ENCODE assay signal across 17 mouse cellular contexts in the genomic region with DNA sequence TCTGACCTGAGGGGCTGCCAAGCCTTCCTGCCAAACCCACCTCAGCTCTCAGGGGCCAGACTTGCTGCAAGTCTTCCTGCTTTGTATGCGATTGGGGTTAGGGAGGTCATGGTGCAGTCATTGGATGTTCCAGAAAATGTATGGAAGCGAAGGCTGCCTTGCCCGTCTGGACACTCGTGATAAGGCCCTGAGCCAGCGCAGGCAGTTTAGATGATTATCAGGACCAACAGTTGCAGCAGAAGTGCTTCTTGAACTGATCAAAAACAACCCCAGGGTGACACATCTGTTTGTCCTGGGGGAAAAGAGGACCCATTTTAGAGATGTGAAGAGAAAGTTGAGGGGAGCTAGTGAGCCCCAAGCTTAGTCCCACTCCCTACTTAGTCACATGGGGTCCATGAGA. TPM values are rescaled to one million over a fixed set of nuclear protein-coding genes. Genes with fewer than 3 reads are reported as not detected.
DNase-seq lines count a peak whose midpoint lies in the region; ATAC-seq and TF ChIP-seq lines count a peak whose summit lies in the region.
"Had no signal": no experiment of that assay in that cellular context is flagged by ENCODE, and none has a peak within 500 bp of the region (broad histone marks: within the 10 kb centered on the region; RNA-seq: fewer than 3 reads in every experiment).

No protein-coding gene starts in this region.

- no peak for TF ChIP-seq EP300 in stomach, postnatal 0 days (optimal IDR thresholded peaks at IDR 0.05)
- TF ChIP-seq EP300 in liver, embryonic 14.5 days (IDR thresholded peaks at IDR 0.05; ENCODE audit: low read depth) = peak; percentile 99

- no peaks in the 10 kb centered on the region for H3K27me3 ChIP-seq in stomach, embryonic 15.5 days (replicated peaks)
- H3K27me3 ChIP-seq in stomach, postnatal 0 days (ENCODE audit: control insufficient read depth, insufficient read depth, low read length) = no peaks in the 10 kb centered on the region
- H3K27me3 ChIP-seq in liver, embryonic 14.5 days (ENCODE audit: control insufficient read depth, insufficient read depth, low read length) = no peaks in the 10 kb centered on the region
- H3K27me3 ChIP-seq in hindbrain, embryonic 12.5 days = no peaks in the 10 kb centered on the region
- no peaks in the 10 kb centered on the region for H3K27me3 ChIP-seq in forebrain, embryonic 11.5 days (ENCODE audit: control insufficient read depth, insufficient read depth, low read length)
- H3K27me3 ChIP-seq: CH12.LX; kidney, embryonic 15.5 days; limb, embryonic 15.5 days had no signal

- peaks cover 20% of the 10 kb centered on the region for H3K4me1 ChIP-seq in stomach, embryonic 15.5 days
- H3K4me1 ChIP-seq in stomach, postnatal 0 days (replicated peaks; ENCODE audit: control insufficient read depth, insufficient read depth) = 0 out of 2 replicates have a peak, but pooled peaks cover 4% of the 10 kb centered on the region
- H3K4me1 ChIP-seq in liver, embryonic 14.5 days (replicated peaks; ENCODE audit: control insufficient read depth in 2 of 2, insufficient read depth in 2 of 2, low read length in 1 of 2) = peaks cover 53 to 65% of the 10 kb centered on the region in 2 experiments
- H3K4me1 ChIP-seq in hindbrain, embryonic 12.5 days = peaks cover 15% of the 10 kb centered on the region
- H3K4me1 ChIP-seq in forebrain, embryonic 11.5 days (replicated peaks; ENCODE audit: control insufficient read depth, insufficient read depth, low read length) = peaks cover 9% of the 10 kb centered on the region

- H3K36me3 ChIP-seq in stomach, embryonic 15.5 days = no peaks in the 10 kb centered on the region
- no peaks in the 10 kb centered on the region for H3K36me3 ChIP-seq in stomach, postnatal 0 days (ENCODE audit: control insufficient read depth, insufficient read depth, low read length)
- no peaks in the 10 kb centered on the region for H3K36me3 ChIP-seq in liver, embryonic 14.5 days (replicated peaks; ENCODE audit: control insufficient read depth, insufficient read depth, low read depth)
- no peaks in the 10 kb centered on the region for H3K36me3 ChIP-seq in hindbrain, embryonic 12.5 days
- H3K36me3 ChIP-seq in forebrain, embryonic 11.5 days (ENCODE audit: control insufficient read depth, insufficient read depth, low read length) = no peaks in the 10 kb centered on the region
- H3K36me3 ChIP-seq: hindbrain, embryonic 10.5 days; kidney, embryonic 15.5 days; limb, embryonic 15.5 days had no signal

- no peak overlapping the region for H3K4me3 ChIP-seq in stomach, embryonic 15.5 days (replicated peaks)
- no peak overlapping the region for H3K4me3 ChIP-seq in stomach, postnatal 0 days (ENCODE audit: low read depth, low read length)
- peak overlapping the region; percentile 33 to 45 for H3K4me3 ChIP-seq in liver, embryonic 14.5 days (ENCODE audit: insufficient read depth in 1 of 2, low read depth in 2 of 2, low read length in 2 of 2)
- no peak overlapping the region for H3K4me3 ChIP-seq in hindbrain, embryonic 12.5 days
- H3K4me3 ChIP-seq in forebrain, embryonic 11.5 days (ENCODE audit: low read depth, low read length) = no peak overlapping the region
- H3K4me3 ChIP-seq: hindbrain, embryonic 10.5 days; kidney, embryonic 15.5 days; limb, embryonic 15.5 days had no signal

- no peak for TF ChIP-seq CTCF in stomach, postnatal 0 days (IDR thresholded peaks at IDR 0.05; ENCODE audit: low read depth)
- TF ChIP-seq CTCF in liver, embryonic 14.5 days (IDR thresholded peaks at IDR 0.05; ENCODE audit: low read depth) = no peak

- no peak for DNase-seq in stomach, postnatal 0 days (ENCODE audit: low spot score)
- peak; percentile 77 for DNase-seq in c-Kit-positive CD71-positive TER-119-negative erythroid progenitor cells, embryonic 14.5 days (ENCODE audit: low read depth)
- peak; percentile 85 to 89 (median 86) for DNase-seq in liver, embryonic 14.5 days (ENCODE audit: low read depth in 3 of 3, low spot score in 3 of 3)
- no peak for DNase-seq in forebrain, embryonic 11.5 days (ENCODE audit: low spot score)
- no peak for DNase-seq in gastrocnemius, adult 8-10 months (ENCODE audit: low spot score in 2 of 2)
- DNase-seq: gastrocnemius, postnatal 25 days; layer of hippocampus, adult 9-11 months; lung, postnatal 14 days; midbrain, embryonic 14.5 days; thymus, adult 2 months had no signal

- H3K4me2 ChIP-seq in stomach, embryonic 15.5 days = no peak overlapping the region
- no peak overlapping the region for H3K4me2 ChIP-seq in stomach, postnatal 0 days (replicated peaks; ENCODE audit: low read depth)
- H3K4me2 ChIP-seq in liver, embryonic 14.5 days (ENCODE audit: low read depth) = peak overlapping the region; percentile 74
- no peak overlapping the region for H3K4me2 ChIP-seq in hindbrain, embryonic 12.5 days (replicated peaks)
- H3K4me2 ChIP-seq in forebrain, embryonic 11.5 days (ENCODE audit: low read depth, low read length, severe bottlenecking) = no peak overlapping the region
- H3K4me2 ChIP-seq: kidney, embryonic 15.5 days; limb, embryonic 15.5 days had no signal

- no peak overlapping the region for H3K9ac ChIP-seq in stomach, embryonic 15.5 days
- H3K9ac ChIP-seq in stomach, postnatal 0 days (ENCODE audit: low read length) = no peak overlapping the region
- peak overlapping the region; percentile 72 for H3K9ac ChIP-seq in liver, embryonic 14.5 days (replicated peaks)
- no peak overlapping the region for H3K9ac ChIP-seq in hindbrain, embryonic 12.5 days
- H3K9ac ChIP-seq in forebrain, embryonic 11.5 days (ENCODE audit: low read length) = no peak overlapping the region
- H3K9ac ChIP-seq: kidney, embryonic 15.5 days; limb, embryonic 15.5 days had no signal

- no peak overlapping the region for H3K27ac ChIP-seq in stomach, embryonic 15.5 days
- no peak overlapping the region for H3K27ac ChIP-seq in stomach, postnatal 0 days (replicated peaks)
- H3K27ac ChIP-seq in liver, embryonic 14.5 days = peak overlapping the region; percentile 96
- no peak overlapping the region for H3K27ac ChIP-seq in hindbrain, embryonic 12.5 days
- H3K27ac ChIP-seq in forebrain, embryonic 11.5 days (ENCODE audit: low read depth, low read length) = no peak overlapping the region
- H3K27ac ChIP-seq: hindbrain, embryonic 10.5 days; kidney, embryonic 15.5 days; limb, embryonic 15.5 days had no signal

- no peaks in the 10 kb centered on the region for H3K9me3 ChIP-seq in stomach, embryonic 15.5 days
- H3K9me3 ChIP-seq in stomach, postnatal 0 days (ENCODE audit: control insufficient read depth, low read length) = no peaks in the 10 kb centered on the region
- H3K9me3 ChIP-seq in liver, embryonic 14.5 days (ENCODE audit: control insufficient read depth, low read length) = no peaks in the 10 kb centered on the region
- H3K9me3 ChIP-seq in hindbrain, embryonic 12.5 days (replicated peaks) = no peaks in the 10 kb centered on the region
- no peaks in the 10 kb centered on the region for H3K9me3 ChIP-seq in forebrain, embryonic 11.5 days (ENCODE audit: control insufficient read depth, low read length)
- H3K9me3 ChIP-seq: hindbrain, embryonic 10.5 days; kidney, embryonic 15.5 days; limb, embryonic 15.5 days had no signal

- peak; percentile 12; the same call in 1 of the 2 replicates for ATAC-seq in stomach, embryonic 15.5 days (ENCODE audit: insufficient read depth, low FRiP score, low read depth)
- no peak for ATAC-seq in stomach, postnatal 0 days (ENCODE audit: low FRiP score, low TSS enrichment)
- ATAC-seq in liver, embryonic 14.5 days (ENCODE audit: insufficient read depth) = peak; percentile 71
- ATAC-seq in hindbrain, embryonic 12.5 days (ENCODE audit: low FRiP score) = no peak
- no peak for ATAC-seq in forebrain, embryonic 11.5 days (replicated peaks; ENCODE audit: low FRiP score)
- ATAC-seq: inflammation-experienced regulatory T-cells, adult 6 months had no signal

- WGBS in stomach, embryonic 15.5 days = 75% methylated on average over 5 of the region's 5 CpGs
- 77% methylated on average over 5 of the region's 5 CpGs for WGBS in stomach, postnatal 0 days
- 18% methylated on average over 5 of the region's 5 CpGs for WGBS in liver, embryonic 14.5 days (ENCODE audit: insufficient replicate concordance)
- 83% methylated on average over 5 of the region's 5 CpGs for WGBS in hindbrain, embryonic 12.5 days
- 95% methylated on average over 5 of the region's 5 CpGs for WGBS in forebrain, embryonic 11.5 days

RNA-seq across cellular contexts. Expression of a gene that starts 2.2 kb away (rescaled TPM):
- 29.5 and 33.2 TPM in 2 replicates for polyA plus RNA-seq in stomach, embryonic 15.5 days (2015; fragmentation: Nextera tagmentation; extraction: Ambion mirVana)
- polyA plus RNA-seq in stomach, postnatal 0 days (2015; fragmentation: Nextera tagmentation; extraction: Ambion mirVana) = 16.3 and 16.5 TPM in 2 replicates
- 11.2 and 11.9 TPM in 2 replicates for polyA plus RNA-seq in liver, embryonic 14.5 days (2012; rRNA removed)
- polyA plus RNA-seq in liver, embryonic 14.5 days (2014; fragmentation: Nextera tagmentation; extraction: Ambion mirVana) = 9.4 and 10.8 TPM in 2 replicates
- polyA plus RNA-seq in hindbrain, embryonic 12.5 days (2016; fragmentation: Nextera tagmentation; extraction: Ambion mirVana) = 42.1 and 44.0 TPM in 2 replicates
- 36.7 and 40.0 TPM in 2 replicates for polyA plus RNA-seq in forebrain, embryonic 11.5 days (2014; fragmentation: Nextera tagmentation; extraction: Ambion mirVana)
- total RNA-seq in gastrocnemius, adult 8-10 months (2022) = 10 to 100 TPM; 11.5 to 13.6 (median 12.8) TPM

RNA-seq across cellular contexts. Expression of a gene that starts 39.0 kb away (rescaled TPM):
- 883 and 1,069 TPM in 2 replicates for polyA plus RNA-seq in stomach, embryonic 15.5 days (2015; fragmentation: Nextera tagmentation; extraction: Ambion mirVana)
- polyA plus RNA-seq in stomach, postnatal 0 days (2015; fragmentation: Nextera tagmentation; extraction: Ambion mirVana) = 706 and 736 TPM in 2 replicates
- polyA plus RNA-seq in liver, embryonic 14.5 days (2012; rRNA removed) = 530 and 765 TPM in 2 replicates
- polyA plus RNA-seq in liver, embryonic 14.5 days (2014; fragmentation: Nextera tagmentation; extraction: Ambion mirVana) = 774 and 804 TPM in 2 replicates
- 642 and 670 TPM in 2 replicates for polyA plus RNA-seq in hindbrain, embryonic 12.5 days (2016; fragmentation: Nextera tagmentation; extraction: Ambion mirVana)
- polyA plus RNA-seq in forebrain, embryonic 11.5 days (2014; fragmentation: Nextera tagmentation; extraction: Ambion mirVana) = 1,023 and 1,042 TPM in 2 replicates
- total RNA-seq in gastrocnemius, adult 8-10 months (2022) = 10 to 100 TPM; 23.1 to 56.7 (median 39.7) TPM

RNA-seq across cellular contexts. Expression of a gene that starts 39.6 kb away (rescaled TPM):
- 32.8 and 34.7 TPM in 2 replicates for polyA plus RNA-seq in stomach, embryonic 15.5 days (2015; fragmentation: Nextera tagmentation; extraction: Ambion mirVana)
- polyA plus RNA-seq in stomach, postnatal 0 days (2015; fragmentation: Nextera tagmentation; extraction: Ambion mirVana) = 53.7 TPM in 2 replicates
- 10.4 and 12.0 TPM in 2 replicates for polyA plus RNA-seq in liver, embryonic 14.5 days (2012; rRNA removed)
- polyA plus RNA-seq in liver, embryonic 14.5 days (2014; fragmentation: Nextera tagmentation; extraction: Ambion mirVana) = 14.4 and 17.3 TPM in 2 replicates
- 11.6 and 14.3 TPM in 2 replicates for polyA plus RNA-seq in hindbrain, embryonic 12.5 days (2016; fragmentation: Nextera tagmentation; extraction: Ambion mirVana)
- 11.3 and 13.6 TPM in 2 replicates for polyA plus RNA-seq in forebrain, embryonic 11.5 days (2014; fragmentation: Nextera tagmentation; extraction: Ambion mirVana)
- total RNA-seq in gastrocnemius, adult 8-10 months (2022) = 10 to 100 TPM; 54.5 to 72.8 (median 61.1) TPM

RNA-seq across cellular contexts. Expression of a gene that starts 42.8 kb away (rescaled TPM):
- polyA plus RNA-seq in stomach, embryonic 15.5 days (2015; fragmentation: Nextera tagmentation; extraction: Ambion mirVana) = 9.6 and 10.6 TPM in 2 replicates
- 5.8 and 5.9 TPM in 2 replicates for polyA plus RNA-seq in stomach, postnatal 0 days (2015; fragmentation: Nextera tagmentation; extraction: Ambion mirVana)
- 0.95 and 1.0 TPM in 2 replicates for polyA plus RNA-seq in liver, embryonic 14.5 days (2012; rRNA removed)
- polyA plus RNA-seq in liver, embryonic 14.5 days (2014; fragmentation: Nextera tagmentation; extraction: Ambion mirVana) = 0.33 and 0.45 TPM in 2 replicates
- polyA plus RNA-seq in hindbrain, embryonic 12.5 days (2016; fragmentation: Nextera tagmentation; extraction: Ambion mirVana) = 12.0 and 12.2 TPM in 2 replicates
- polyA plus RNA-seq in forebrain, embryonic 11.5 days (2014; fragmentation: Nextera tagmentation; extraction: Ambion mirVana) = 8.8 and 9.2 TPM in 2 replicates
- total RNA-seq in gastrocnemius, adult 8-10 months (2022) = 1 to 10 TPM in 1 of 4 experiments, under 1 TPM in 3; 0.29 to 1.1 (median 0.75) TPM
- polyA plus RNA-seq: inflammation-experienced regulatory T-cells, adult 6 months had no signal

Comparison
In these comparisons a context has a peak if more than half of its experiments do, and no peak if none do; other contexts are left out.
1. ATAC-seq: peak in stomach, embryonic 15.5 days (single experiment) and liver, embryonic 14.5 days (single experiment); none in stomach, postnatal 0 days (single experiment), hindbrain, embryonic 12.5 days (single experiment) and forebrain, embryonic 11.5 days (single experiment).
2. H3K4me3 ChIP-seq: peak in liver, embryonic 14.5 days (2 of 2); none in stomach, embryonic 15.5 days (single experiment), stomach, postnatal 0 days (single experiment), hindbrain, embryonic 12.5 days (single experiment) and forebrain, embryonic 11.5 days (single experiment).
3. DNase-seq: peak in c-Kit-positive CD71-positive TER-119-negative erythroid progenitor cells, embryonic 14.5 days (single experiment) and liver, embryonic 14.5 days (3 of 3); none in stomach, postnatal 0 days (single experiment), forebrain, embryonic 11.5 days (single experiment) and gastrocnemius, adult 8-10 months (0 of 2).